Mouse (Mus musculus) kidney, adult 2 months (tissue): ENCODE data around the gene Mrps12. TPM values are rescaled to one million over a fixed set of nuclear protein-coding genes. Genes with fewer than 3 reads are reported as not detected.
A peak's percentile ranks its signal among the peaks of the same experiment; 100 is the strongest.

Experiments used
- DNase-seq: peaks from one replicate; pipeline ENCODE4 v3.0.0; 2021
- H3K27ac ChIP-seq: fragments of 200-500 bp; 2 replicates; pipeline ENCODE4 v1.5.1; 2012; ENCODE audit warnings: low read depth, low read length, control low read depth, inconsistent platforms; ENCODE audit not compliant: insufficient read depth
- H3K27me3 ChIP-seq: fragments of 200-500 bp; replicated peaks from 2 replicates; pipeline ENCODE4 v1.6.1; 2012; ENCODE audit warnings: mild to moderate bottlenecking, moderate library complexity, low read length, inconsistent platforms; ENCODE audit not compliant: control insufficient read depth, insufficient read depth
- H3K36me3 ChIP-seq: fragments of 200-500 bp; 2 replicates; pipeline ENCODE4 v1.6.1; 2012; ENCODE audit warnings: mild to moderate bottlenecking, moderate library complexity, low read length, inconsistent platforms; ENCODE audit not compliant: control insufficient read depth, insufficient read depth
- H3K4me1 ChIP-seq: fragments of 200-500 bp; 2 replicates; pipeline ENCODE4 v1.6.1; 2011; ENCODE audit warnings: low read length; ENCODE audit not compliant: control insufficient read depth, insufficient read depth
- H3K4me3 ChIP-seq: fragments of 200-500 bp; 2 replicates; pipeline ENCODE4 v1.5.1; 2011; ENCODE audit warnings: mild to moderate bottlenecking, low read depth, low read length, control low read depth; ENCODE audit not compliant: insufficient read depth
- CTCF ChIP-seq: fragments of 200-500 bp; conservative IDR thresholded peaks from 2 replicates; pipeline ENCODE4 v1.5.1; 2011; ENCODE audit warnings: low read depth, mild to moderate bottlenecking, control low read depth, low read length, moderate library complexity, mixed read lengths; ENCODE audit not compliant: insufficient read depth, insufficient read length
- POLR2A ChIP-seq: fragments of 200-500 bp; IDR thresholded peaks from one replicate; pipeline ENCODE4 v1.6.1; 2011; ENCODE audit warnings: low read depth, low read length, control low read depth
- WGBS: fragments of 180-500 bp; shearing (Covaris S2); methylation state at CpG from one replicate; pipeline ENCODE4 v1.1.7; 2018; 5-methylcytosine and 5-hydroxymethylcytosine counted together
- polyA plus RNA-seq: library from polyadenylated mRNA; depleted of rRNA; stranded (reverse); fragments of >200 nt; gene quantifications from 2 replicates; pipeline ENCODE4 v1.2.3, GENCODE M21; 2012

Gene Mrps12
- polyA plus RNA-seq, 1 experiment, result 79.8 TPM

DNA sequence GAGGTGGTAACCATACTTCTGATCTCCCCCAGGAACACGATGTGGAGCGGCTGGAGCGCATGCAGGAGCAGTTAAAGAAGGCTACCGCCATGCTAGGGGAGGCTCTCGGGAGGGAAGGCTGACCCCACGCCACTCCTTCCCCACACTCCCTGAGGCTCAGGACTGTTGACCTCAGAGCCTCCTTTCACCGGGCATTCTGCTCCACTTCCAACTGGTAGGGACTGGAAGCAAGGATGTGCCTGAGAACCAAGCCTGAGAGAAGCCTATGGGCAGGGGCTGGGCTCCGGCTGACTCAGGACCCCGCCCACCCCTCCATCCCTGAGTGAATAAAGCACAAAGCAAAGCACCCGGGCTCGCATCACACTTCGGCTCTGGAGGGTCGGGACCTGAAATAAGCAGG lies 17.0 kb upstream of the Mrps12 start:
- no peaks in the 10 kb centered on the region for H3K27me3 ChIP-seq
- peaks cover 2% of the 10 kb centered on the region for H3K36me3 ChIP-seq
- H3K27ac ChIP-seq, result no peak overlapping the region
- no peak for DNase-seq
- 87% methylated on average over 13 of the region's 13 CpGs for WGBS
- H3K4me1 ChIP-seq, result no peaks in the 10 kb centered on the region
- no peak for TF ChIP-seq POLR2A
- no peak for TF ChIP-seq CTCF
- H3K4me3 ChIP-seq, result no peak overlapping the region

- TF ChIP-seq CTCF (no peak), POLR2A (no peak)
- 2% methylated on average over 17 of the region's 17 CpGs for WGBS
- peaks cover 2% of the 10 kb centered on the region for H3K36me3 ChIP-seq
These were observed 14.5 kb upstream of the Mrps12 start, which contains the start of gene Ccer2 for GRCm38 (mm10) chr7:28756079-28756478. Gene Ccer2 (plus strand): TSS chr7:28756174.

DNA sequence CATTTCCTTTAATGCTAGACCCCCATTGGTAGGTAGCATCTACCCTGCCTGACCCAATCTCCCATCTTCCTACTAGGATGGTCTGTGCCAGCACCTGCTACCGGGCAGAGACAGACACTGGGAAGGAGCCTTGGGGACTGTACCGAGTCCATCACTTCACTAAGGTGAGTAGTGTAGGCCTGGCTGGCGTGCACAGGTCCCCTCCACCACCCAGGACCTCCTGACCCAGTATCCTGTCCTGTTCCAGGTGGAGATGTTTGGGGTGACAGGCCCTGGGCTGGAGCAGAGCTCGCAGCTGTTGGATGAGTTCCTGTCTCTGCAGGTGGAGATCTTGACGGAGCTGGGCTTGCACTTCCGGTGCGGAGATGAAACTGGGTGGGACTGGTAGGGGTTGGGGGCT lies 8.3 kb upstream of the Mrps12 start:
- DNase-seq, result no peak
- WGBS, result 94% methylated on average over 7 of the region's 7 CpGs
- Histone ChIP-seq H3K27ac (no peak overlapping the region), H3K36me3 (no peaks in the 10 kb centered on the region), H3K27me3 (no peaks in the 10 kb centered on the region), H3K4me1 (no peaks in the 10 kb centered on the region), H3K4me3 (no peak overlapping the region)
- TF ChIP-seq POLR2A, result no peak
- no peak for TF ChIP-seq CTCF

More at GRCm38 (mm10) chr7:28756079-28756478, 14.5 kb upstream of the Mrps12 start, which contains the start of gene Ccer2:
- no peaks in the 10 kb centered on the region for H3K27me3 ChIP-seq
- H3K27ac ChIP-seq, result no peak within 1 kb of the TSS
- no peaks in the 10 kb centered on the region for H3K4me1 ChIP-seq
- no peak for DNase-seq
- no peak within 1 kb of the TSS for H3K4me3 ChIP-seq

DNA sequence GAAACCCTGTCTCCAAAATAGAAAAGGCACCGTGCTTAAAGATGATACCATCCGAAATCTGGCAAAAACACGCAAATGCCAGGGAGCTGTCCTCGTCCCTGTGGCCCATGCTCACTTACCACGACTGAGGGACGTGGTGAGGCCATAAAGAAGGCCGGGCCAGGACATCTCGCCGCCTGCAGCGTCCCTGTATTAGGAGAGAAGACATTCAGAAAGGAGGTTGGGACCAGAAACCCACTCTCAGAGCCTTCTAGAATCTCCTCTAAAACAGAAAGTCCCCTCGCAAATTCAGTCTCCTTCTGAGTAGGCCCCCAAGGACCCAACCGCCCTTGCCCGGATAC lies 282 bp downstream of the Mrps12 start:
- Histone ChIP-seq H3K4me3 (peak overlapping the region; percentile 88), H3K27me3 (no peaks in the 10 kb centered on the region), H3K36me3 (no peaks in the 10 kb centered on the region), H3K4me1 (peaks cover 8% of the 10 kb centered on the region), H3K27ac (peak overlapping the region; percentile 56)
- DNase-seq, result no peak
- TF ChIP-seq POLR2A, result no peak
- no peak for TF ChIP-seq CTCF
- 1% methylated on average over 13 of the region's 13 CpGs for WGBS

- 25% methylated on average over 9 of the region's 9 CpGs for WGBS
- peak overlapping the region; percentile 88 for H3K4me3 ChIP-seq
- H3K4me1 ChIP-seq, result peaks cover 8% of the 10 kb centered on the region
- no peaks in the 10 kb centered on the region for H3K27me3 ChIP-seq
- no peak for DNase-seq
- H3K27ac ChIP-seq, result peak overlapping the region; percentile 56; the same call in 1 of the 2 replicates
- no peaks in the 10 kb centered on the region for H3K36me3 ChIP-seq
- TF ChIP-seq CTCF (no peak), POLR2A (no peak)
These were observed 671 bp downstream of the Mrps12 start for GRCm38 (mm10) chr7:28740949-28741348.

GRCm38 (mm10) chr7:28739829-28740228 lies 1.8 kb downstream of the Mrps12 start:
- 94% methylated on average over 21 of the region's 21 CpGs for WGBS
- no peak for DNase-seq
- Histone ChIP-seq H3K27ac (no peak overlapping the region), H3K27me3 (no peaks in the 10 kb centered on the region), H3K36me3 (no peaks in the 10 kb centered on the region), H3K4me1 (peaks cover 8% of the 10 kb centered on the region), H3K4me3 (no peak overlapping the region)
- TF ChIP-seq CTCF (no peak), POLR2A (no peak)

DNA sequence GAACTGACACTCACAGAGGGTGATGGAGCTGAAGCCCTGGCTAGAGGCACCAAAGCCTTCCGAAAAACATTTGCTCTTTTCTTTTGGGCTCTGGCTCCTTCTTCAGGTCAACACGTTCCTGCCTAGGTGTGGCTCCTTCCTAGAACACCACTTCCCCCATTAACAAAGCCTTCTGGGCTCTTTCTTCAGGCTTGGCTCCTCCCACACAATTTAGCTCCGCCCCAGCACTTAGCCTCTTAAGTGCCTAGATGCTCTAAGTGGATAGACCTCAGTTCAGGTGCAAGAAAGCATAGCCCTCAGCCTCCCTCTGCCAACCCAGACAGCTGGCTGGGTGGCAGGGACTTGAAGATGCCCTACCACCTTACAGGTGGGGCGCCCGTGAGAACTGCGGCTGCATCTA lies 5.9 kb downstream of the Mrps12 start:
- 76% methylated on average over 6 of the region's 6 CpGs for WGBS
- Histone ChIP-seq H3K27ac (no peak overlapping the region), H3K27me3 (no peaks in the 10 kb centered on the region), H3K4me3 (no peak overlapping the region), H3K4me1 (peaks cover 3% of the 10 kb centered on the region; the same call in 1 of the 2 replicates), H3K36me3 (no peaks in the 10 kb centered on the region)
- no peak for DNase-seq
- TF ChIP-seq CTCF, result no peak
- TF ChIP-seq POLR2A, result no peak
